Mouse (Mus musculus) layer of hippocampus, postnatal 36 days (tissue): Measurements from ENCODE around the gene H2al1k. TPM values are rescaled to one million over a fixed set of nuclear protein-coding genes. Genes with fewer than 3 reads are reported as not detected.
"Not testable (repeated sequence)": the region's sequence is repeated elsewhere in the genome, so short reads cannot be mapped to it uniquely, and the experiment has no call there.

ENCODE experiments used
- DNase-seq, 2 experiments: peaks; one replicate each; pipeline ENCODE4 v3.0.0; 2022
- total RNA-seq, 2 experiments: library from RNA; stranded (reverse); gene quantifications; 2 replicates each; pipeline ENCODE4 v1.2.3; 2021

Gene H2al1k
- total RNA-seq = not detected

GRCm38 (mm10) chrX:9350327-9350726, at the start of gene H2al1k:
H2al1k (plus strand) TSS chrX:9350627.
- not testable (repeated sequence) for DNase-seq

DNA sequence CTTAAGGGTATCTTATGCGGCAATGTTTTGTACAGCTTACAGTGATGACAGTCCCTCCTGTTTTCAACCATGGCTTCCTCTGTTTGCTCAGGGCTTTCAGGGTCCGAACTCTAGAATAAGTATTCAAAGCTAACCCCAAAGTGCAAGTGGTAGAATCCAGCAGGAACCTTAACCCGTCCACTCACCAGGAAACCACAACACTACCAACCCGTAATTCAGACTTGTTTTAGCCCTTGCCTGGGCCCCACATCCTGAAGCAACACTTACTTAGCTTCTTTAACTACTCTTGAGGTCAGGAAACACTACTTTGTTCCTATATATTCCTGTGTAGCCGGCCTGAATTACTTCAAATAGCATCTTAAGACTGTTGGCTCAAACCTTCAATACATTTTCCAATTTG, 47.6 kb upstream of the H2al1k start:
- DNase-seq = no peak

- DNase-seq = no peak
These were observed 47.0 kb upstream of the H2al1k start for GRCm38 (mm10) chrX:9303455-9303854.

DNA sequence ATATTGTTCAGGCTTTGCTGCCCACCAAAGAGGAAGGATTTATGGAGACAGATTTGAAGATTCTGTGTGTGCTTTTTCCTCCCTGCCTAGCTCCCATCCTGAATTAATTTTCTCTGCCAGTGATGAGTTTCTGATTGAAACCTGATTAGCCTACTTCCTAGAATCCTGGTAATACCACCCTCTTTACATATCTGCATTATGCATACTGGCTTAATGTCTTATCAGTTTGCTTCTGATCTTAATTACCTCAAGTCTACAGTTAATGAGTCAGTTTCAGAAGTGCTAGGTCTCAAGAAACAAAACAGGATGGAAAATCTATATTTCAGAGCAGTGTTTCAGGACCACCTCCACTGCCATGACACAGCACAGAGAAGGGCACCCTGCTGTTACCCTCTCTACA, 34.0 kb upstream of the H2al1k start:
- DNase-seq = not testable (repeated sequence)

GRCm38 (mm10) chrX:9327954-9328353, 22.5 kb upstream of the H2al1k start:
- not testable (repeated sequence) for DNase-seq

DNA sequence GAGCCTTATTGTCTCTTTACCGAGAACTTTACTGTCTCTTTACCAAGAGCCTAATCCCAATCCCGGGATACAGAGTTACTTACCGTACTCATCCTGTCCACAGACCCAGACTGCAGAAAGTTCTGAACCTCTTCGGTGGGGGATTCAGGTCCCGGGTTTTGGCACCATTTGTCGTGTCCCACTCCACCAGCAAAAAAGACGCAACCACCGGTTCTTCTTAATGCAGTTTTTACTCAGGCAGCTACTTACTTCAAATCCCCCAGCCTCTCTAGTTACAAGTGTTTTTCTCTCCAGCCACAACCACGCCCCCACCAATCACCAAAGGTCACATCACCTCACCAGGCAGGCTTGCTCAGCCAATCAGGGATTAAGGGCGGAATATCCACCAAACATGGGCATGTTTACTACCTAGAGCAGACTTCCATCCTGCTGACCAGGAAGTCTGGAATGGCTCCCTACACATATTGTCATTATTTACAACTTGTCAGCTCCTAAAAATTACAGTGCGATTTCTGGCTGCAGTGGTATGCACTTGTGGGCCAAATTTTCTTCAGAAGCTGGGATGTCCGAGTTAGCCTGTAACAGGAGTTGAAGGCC, 18.0 kb upstream of the H2al1k start:
- DNase-seq = not testable (repeated sequence)

DNA sequence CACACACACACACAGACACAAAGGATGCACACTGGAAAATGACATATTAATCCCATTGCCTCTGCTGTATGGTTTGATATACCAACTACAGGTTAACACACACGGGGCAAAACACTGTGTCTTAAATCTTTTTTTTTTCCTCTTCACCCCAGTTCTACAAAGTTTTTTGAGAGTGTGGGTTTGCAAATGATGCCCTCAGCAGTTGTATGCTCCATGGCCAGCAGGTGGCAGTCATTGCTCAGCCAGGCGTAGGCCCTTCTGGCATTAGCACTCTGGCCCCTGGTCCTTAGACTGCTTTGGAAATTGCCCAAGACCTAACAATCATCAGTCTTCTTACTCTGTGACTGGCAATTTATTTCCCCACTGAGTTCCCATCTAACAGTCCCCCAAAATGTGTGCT, 17.4 kb upstream of the H2al1k start:
- DNase-seq = peak; percentile 6 to 35

GRCm38 (mm10) chrX:9334996-9335395, 15.4 kb upstream of the H2al1k start:
- DNase-seq = not testable (repeated sequence)

GRCm38 (mm10) chrX:9374012-9374411, 23.6 kb downstream of the H2al1k start:
- DNase-seq = not testable (repeated sequence)

DNA sequence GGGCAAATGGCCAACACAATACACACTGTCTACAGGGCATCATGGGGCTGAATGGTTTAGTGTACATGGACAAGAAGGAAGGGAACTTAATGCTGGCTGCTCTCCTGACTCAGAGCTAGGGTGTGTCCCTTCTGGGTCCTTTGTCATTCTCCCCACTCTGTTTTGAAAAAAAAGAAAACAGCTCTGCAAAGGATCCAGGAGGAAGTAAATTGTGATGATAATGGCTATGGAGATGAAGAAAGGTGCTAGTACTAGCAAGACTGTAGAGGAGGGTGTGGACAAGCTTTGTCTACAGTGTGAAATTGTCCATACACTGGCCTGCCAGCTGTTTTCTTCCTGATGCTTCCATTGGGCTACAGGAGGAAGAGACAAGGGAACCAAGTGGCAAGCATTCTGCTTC, 25.5 kb downstream of the H2al1k start:
- not testable (repeated sequence) for DNase-seq

Other genes starting within 250 kb of the H2al1k start
- not detected for gene 4930402K13Rik, start 246.1 kb upstream of the H2al1k start, total RNA-seq
- 1 to 10 TPM; 5.6 to 5.7 TPM for gene Lancl3, start 150.7 kb upstream of the H2al1k start, total RNA-seq
- gene Gm14862, start 93.7 kb upstream of the H2al1k start, total RNA-seq = not detected
- gene Xk, start 77.9 kb upstream of the H2al1k start, total RNA-seq = 10 to 100 TPM; 14.9 to 16.7 TPM
- under 1 TPM in 1 of 2 experiments, not detected in 1; 0.72 TPM for gene H2al1m, start 66.9 kb upstream of the H2al1k start, total RNA-seq
- under 1 TPM; 0.61 to 0.80 TPM for gene Cybb, start 137.1 kb downstream of the H2al1k start, total RNA-seq
- not detected for gene H2al1o, start 221.8 kb downstream of the H2al1k start, total RNA-seq